ENCODE assay signal across 8 mouse cellular contexts in the genomic region with DNA sequence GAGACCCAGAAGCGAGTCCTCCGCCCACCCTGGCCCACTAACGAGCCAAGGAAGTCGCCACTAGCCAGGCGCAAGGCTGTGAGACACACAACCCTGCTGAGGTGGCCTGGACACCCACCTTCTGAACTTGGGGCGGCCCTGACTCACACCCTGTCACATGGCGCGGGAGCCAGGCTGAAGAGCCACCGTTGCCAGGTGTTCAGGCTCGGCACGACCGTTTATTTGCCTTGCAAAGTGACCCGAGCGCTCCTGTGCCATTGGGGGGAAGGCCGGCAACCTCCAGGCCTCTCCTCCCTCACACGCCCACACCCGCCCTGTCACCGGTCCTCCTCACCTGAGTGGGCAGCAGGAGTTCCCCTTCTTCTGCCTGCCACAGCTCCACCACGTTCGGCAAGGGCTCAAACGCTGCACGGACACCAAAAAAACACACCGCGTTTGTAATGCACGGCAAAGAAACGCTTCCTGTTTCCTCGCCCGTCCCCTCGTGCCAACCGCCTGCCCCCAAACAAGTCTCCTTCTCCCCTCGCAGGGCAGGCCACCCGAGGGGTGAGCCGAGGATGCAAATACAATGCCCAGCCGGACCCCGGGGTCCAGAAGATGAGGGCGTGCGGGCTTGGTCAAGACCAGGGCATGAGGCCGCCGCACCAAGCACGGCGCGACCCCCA. TPM values are rescaled to one million over a fixed set of nuclear protein-coding genes. Genes with fewer than 3 reads are reported as not detected.
DNase-seq lines count a peak whose midpoint lies in the region; ATAC-seq lines count a peak whose summit lies in the region.

No protein-coding gene starts in this region.

- DNase-seq in 416B (ENCODE audit: low read depth) (peak; percentile 74), liver (peak; percentile 77)
- DNase-seq in embryo, embryonic 10.5 days (ENCODE audit: low spot score), result peak; percentile 67
- DNase-seq in gastrocnemius, postnatal 4 days (ENCODE audit: low spot score in 2 of 2), result peak; percentile 30 to 47
- DNase-seq in spleen, postnatal 10 days (ENCODE audit: low spot score in 2 of 2), result peak; percentile 78 to 89

- H3K9me3 ChIP-seq in intestine, embryonic 16.5 days (ENCODE audit: control insufficient read depth, low read length), result no peaks in the 10 kb centered on the region
- no peaks in the 10 kb centered on the region for H3K9me3 ChIP-seq in midbrain, embryonic 15.5 days

- peak; percentile 8 for ATAC-seq in activated CD4-positive, CD25-positive, alpha-beta regulatory T cell, adult 4 months
- ATAC-seq in intestine, embryonic 16.5 days, result peak; percentile 43
- ATAC-seq in midbrain, embryonic 15.5 days (replicated peaks), result peak; percentile 28

- peaks cover 4% of the 10 kb centered on the region for H3K4me1 ChIP-seq in intestine, embryonic 16.5 days (ENCODE audit: control insufficient read depth, insufficient read depth, low read length)
- peaks cover 47% of the 10 kb centered on the region for H3K4me1 ChIP-seq in midbrain, embryonic 15.5 days

- peak overlapping the region; percentile 89 for H3K9ac ChIP-seq in intestine, embryonic 16.5 days (ENCODE audit: low read depth, low read length)
- peak overlapping the region; percentile 88 for H3K9ac ChIP-seq in midbrain, embryonic 15.5 days

- peak overlapping the region; percentile 88 for H3K4me3 ChIP-seq in intestine, embryonic 16.5 days (ENCODE audit: low read length)
- H3K4me3 ChIP-seq in midbrain, embryonic 15.5 days, result peak overlapping the region; percentile 91

- no peaks in the 10 kb centered on the region for H3K27me3 ChIP-seq in intestine, embryonic 16.5 days (replicated peaks; ENCODE audit: control insufficient read depth, insufficient read depth, low read length)
- H3K27me3 ChIP-seq in midbrain, embryonic 15.5 days (replicated peaks), result 0 out of 2 replicates have a peak, but pooled peaks cover 3% of the 10 kb centered on the region

- peak overlapping the region; percentile 90 for H3K27ac ChIP-seq in intestine, embryonic 16.5 days (ENCODE audit: low read length)
- H3K27ac ChIP-seq in midbrain, embryonic 15.5 days, result peak overlapping the region; percentile 92

- under 1% methylated on average over 42 of the region's 42 CpGs for WGBS in intestine, embryonic 16.5 days
- under 1% methylated on average over 42 of the region's 42 CpGs for WGBS in midbrain, embryonic 15.5 days

- H3K36me3 ChIP-seq in intestine, embryonic 16.5 days (ENCODE audit: control insufficient read depth, insufficient read depth, low read length), result no peaks in the 10 kb centered on the region
- no peaks in the 10 kb centered on the region for H3K36me3 ChIP-seq in midbrain, embryonic 15.5 days (replicated peaks)

- peak overlapping the region; percentile 100 for H3K4me2 ChIP-seq in intestine, embryonic 16.5 days (ENCODE audit: low read depth, low read length)
- H3K4me2 ChIP-seq in midbrain, embryonic 15.5 days, result peak overlapping the region; percentile 82

RNA-seq across cellular contexts. Expression of a gene that starts 0.9 kb away (rescaled TPM):
- polyA plus RNA-seq in activated CD4-positive, CD25-positive, alpha-beta regulatory T cell, adult 4 months (2017; shearing (Covaris generic)), result 10 to 100 TPM; 28.5 to 36.1 TPM
- 10 to 100 TPM; 59.8 to 60.5 TPM for total RNA-seq in gastrocnemius, postnatal 4 days (2021)
- polyA plus RNA-seq in intestine, embryonic 16.5 days (2015; fragmentation: Nextera tagmentation; extraction: Ambion mirVana), result 18.2 and 19.8 TPM in 2 replicates
- 70.7 and 72.8 TPM in 2 replicates for polyA plus RNA-seq in midbrain, embryonic 15.5 days (2015; fragmentation: Nextera tagmentation; extraction: Ambion mirVana)

Comparison
In these comparisons a context has a peak if more than half of its experiments do, and no peak if none do; other contexts are left out.
1. Peak in every context shown above with its lines: DNase-seq, ATAC-seq, H3K4me3 ChIP-seq and H3K27ac ChIP-seq.